Mouse (Mus musculus): ENCODE data around the gene Dennd4a. TPM values are rescaled to one million over a fixed set of nuclear protein-coding genes. Genes with fewer than 3 reads are reported as not detected.

Gene Dennd4a
- polyA plus RNA-seq, 1 experiment from 2014 or later = 4.4 TPM

- no peak for ATAC-seq
- H3K4me1 ChIP-seq (replicated peaks) = no peaks in the 10 kb centered on the region
- no peak overlapping the region for H3K27ac ChIP-seq
- H3K9ac ChIP-seq = no peak overlapping the region
- H3K9me3 ChIP-seq = no peaks in the 10 kb centered on the region
- no peak overlapping the region for H3K4me2 ChIP-seq (replicated peaks)
- 82% methylated on average over 4 of the region's 4 CpGs for WGBS
- no peak overlapping the region for H3K4me3 ChIP-seq (replicated peaks)
- H3K27me3 ChIP-seq (replicated peaks) = no peaks in the 10 kb centered on the region
- no peaks in the 10 kb centered on the region for H3K36me3 ChIP-seq
Measured at GRCm38 (mm10) chr9:64777441-64777987, 33.6 kb upstream of the Dennd4a start.

DNA sequence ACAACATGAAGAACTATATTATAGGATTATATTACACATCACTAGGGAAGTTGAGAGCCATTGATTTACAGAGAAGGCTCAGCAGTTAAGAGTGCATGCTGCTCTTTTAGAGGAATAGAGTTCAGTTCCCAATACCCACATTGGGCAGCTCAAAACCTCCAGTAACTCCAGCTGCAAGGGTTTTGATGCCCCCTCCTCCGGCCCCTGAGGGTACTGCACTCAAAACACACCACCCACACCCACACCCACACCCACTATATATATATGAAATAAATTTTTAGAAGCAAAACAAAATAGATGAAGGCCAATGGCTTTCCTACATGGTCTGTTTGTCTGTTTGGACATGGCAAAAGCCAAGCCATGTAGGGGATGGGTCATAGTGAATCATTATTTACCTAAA lies 33.0 kb upstream of the Dennd4a start:
- H3K4me2 ChIP-seq (replicated peaks) = no peak overlapping the region
- no peak overlapping the region for H3K9ac ChIP-seq
- WGBS = 88% methylated on average over 1 of the region's 1 CpGs
- no peak for ATAC-seq
- no peaks in the 10 kb centered on the region for H3K4me1 ChIP-seq (replicated peaks)
- no peak overlapping the region for H3K4me3 ChIP-seq (replicated peaks)
- H3K27ac ChIP-seq = no peak overlapping the region
- H3K9me3 ChIP-seq = no peaks in the 10 kb centered on the region
- H3K27me3 ChIP-seq (replicated peaks) = no peaks in the 10 kb centered on the region
- no peaks in the 10 kb centered on the region for H3K36me3 ChIP-seq

- Histone ChIP-seq H3K9ac (no peak overlapping the region), H3K4me1 (replicated peaks) (no peaks in the 10 kb centered on the region), H3K27me3 (replicated peaks) (no peaks in the 10 kb centered on the region), H3K36me3 (no peaks in the 10 kb centered on the region), H3K4me2 (replicated peaks) (no peak overlapping the region), H3K27ac (no peak overlapping the region), H3K4me3 (replicated peaks) (no peak overlapping the region), H3K9me3 (no peaks in the 10 kb centered on the region)
- no peak for ATAC-seq
- WGBS = 35% methylated on average over 7 of the region's 7 CpGs
Measured at GRCm38 (mm10) chr9:64779628-64780027, 31.5 kb upstream of the Dennd4a start.

DNA sequence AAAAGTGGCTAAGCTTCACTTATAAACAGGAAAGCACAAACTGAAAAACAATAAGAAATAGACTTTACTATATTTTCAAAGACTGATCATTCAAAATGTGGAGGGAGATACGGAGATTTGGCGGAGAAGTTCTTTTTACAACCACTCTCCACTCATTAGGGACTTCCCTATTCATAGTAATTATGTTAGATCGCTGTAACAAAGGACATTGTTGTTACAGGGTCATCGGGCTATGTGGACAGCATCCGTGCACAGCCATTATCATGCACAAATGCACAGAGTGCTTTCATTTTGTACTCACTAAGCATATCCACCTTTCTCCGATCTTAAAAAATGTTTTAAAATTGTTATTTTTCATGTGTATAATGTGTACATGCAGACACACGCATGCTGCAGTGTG lies 27.6 kb upstream of the Dennd4a start:
- no peak overlapping the region for H3K9ac ChIP-seq
- no peak overlapping the region for H3K27ac ChIP-seq
- no peaks in the 10 kb centered on the region for H3K36me3 ChIP-seq
- no peaks in the 10 kb centered on the region for H3K4me1 ChIP-seq (replicated peaks)
- no peak overlapping the region for H3K4me3 ChIP-seq (replicated peaks)
- no peaks in the 10 kb centered on the region for H3K9me3 ChIP-seq
- no peaks in the 10 kb centered on the region for H3K27me3 ChIP-seq (replicated peaks)
- ATAC-seq = no peak
- H3K4me2 ChIP-seq (replicated peaks) = no peak overlapping the region
- WGBS = 83% methylated on average over 7 of the region's 7 CpGs

GRCm38 (mm10) chr9:64784841-64785240 lies 26.3 kb upstream of the Dennd4a start:
- no peaks in the 10 kb centered on the region for H3K36me3 ChIP-seq
- H3K27me3 ChIP-seq (replicated peaks) = no peaks in the 10 kb centered on the region
- H3K9ac ChIP-seq = no peak overlapping the region
- no peak overlapping the region for H3K27ac ChIP-seq
- H3K4me1 ChIP-seq (replicated peaks) = no peaks in the 10 kb centered on the region
- no peaks in the 10 kb centered on the region for H3K9me3 ChIP-seq
- H3K4me3 ChIP-seq (replicated peaks) = no peak overlapping the region
- WGBS = 35% methylated on average over 4 of the region's 4 CpGs
- no peak overlapping the region for H3K4me2 ChIP-seq (replicated peaks)
- no peak for ATAC-seq

DNA sequence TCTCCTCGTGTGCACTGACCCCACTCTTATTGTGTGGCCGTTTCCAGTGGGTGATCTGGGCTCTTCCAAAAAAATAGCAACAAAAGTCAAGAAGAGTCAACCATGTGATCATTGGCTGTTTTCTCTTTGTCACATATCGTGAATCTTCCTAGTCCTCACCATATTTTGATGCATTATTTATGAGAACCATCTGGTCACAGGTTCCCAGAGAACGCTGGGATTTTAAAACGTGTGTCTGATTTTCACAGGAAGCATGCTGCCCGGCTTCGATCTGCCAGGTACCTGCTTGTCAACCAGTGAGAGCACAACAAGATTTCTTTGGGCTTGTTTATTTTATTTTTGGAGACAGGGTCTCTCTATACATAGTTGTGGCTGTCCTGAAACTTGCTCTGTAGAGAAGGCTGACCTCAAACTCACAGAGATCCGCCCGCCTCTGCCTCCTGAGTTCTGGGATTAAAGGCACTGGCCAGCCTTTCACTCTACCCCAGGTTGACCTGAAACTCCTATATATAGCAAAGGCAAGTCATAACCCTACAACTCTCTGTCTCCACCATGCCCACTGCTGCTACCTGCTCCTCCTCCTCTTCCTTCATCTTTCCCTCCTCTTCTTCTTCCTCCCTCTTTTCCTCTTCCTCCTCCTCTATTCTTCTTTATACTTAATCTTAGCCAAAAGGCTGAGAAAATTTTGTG lies 24.8 kb upstream of the Dennd4a start:
- no peak for ATAC-seq
- Histone ChIP-seq H3K4me3 (replicated peaks) (no peak overlapping the region), H3K4me1 (replicated peaks) (no peaks in the 10 kb centered on the region), H3K9me3 (no peaks in the 10 kb centered on the region), H3K9ac (no peak overlapping the region), H3K4me2 (replicated peaks) (no peak overlapping the region), H3K27ac (no peak overlapping the region), H3K36me3 (no peaks in the 10 kb centered on the region), H3K27me3 (replicated peaks) (no peaks in the 10 kb centered on the region)
- WGBS = 90% methylated on average over 9 of the region's 9 CpGs

DNA sequence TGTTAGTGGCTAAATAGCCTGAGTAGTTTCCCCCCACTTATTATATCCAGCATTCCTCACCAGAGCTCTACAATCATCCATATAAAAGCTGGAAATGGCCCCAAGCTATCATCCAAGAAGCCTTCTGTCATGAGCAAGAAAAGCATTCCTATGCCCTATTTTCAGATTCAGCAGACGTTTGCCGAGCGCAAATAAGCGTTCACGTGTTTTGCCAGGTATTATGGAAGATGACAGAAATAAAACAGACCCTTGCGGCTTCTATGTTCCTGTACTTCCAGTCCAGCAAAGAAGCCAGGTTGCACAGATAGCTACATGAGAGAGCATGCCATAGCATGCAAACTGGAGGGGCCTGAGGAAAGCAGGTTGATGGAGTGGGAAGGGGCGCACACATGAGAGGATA lies 23.1 kb upstream of the Dennd4a start:
- H3K36me3 ChIP-seq = no peaks in the 10 kb centered on the region
- ATAC-seq = no peak
- H3K9ac ChIP-seq = no peak overlapping the region
- no peaks in the 10 kb centered on the region for H3K9me3 ChIP-seq
- WGBS = 82% methylated on average over 7 of the region's 7 CpGs
- H3K27me3 ChIP-seq (replicated peaks) = no peaks in the 10 kb centered on the region
- no peak overlapping the region for H3K27ac ChIP-seq
- H3K4me2 ChIP-seq (replicated peaks) = no peak overlapping the region
- no peak overlapping the region for H3K4me3 ChIP-seq (replicated peaks)
- H3K4me1 ChIP-seq (replicated peaks) = no peaks in the 10 kb centered on the region

GRCm38 (mm10) chr9:64789341-64789761 lies 21.8 kb upstream of the Dennd4a start:
- Histone ChIP-seq H3K4me3 (replicated peaks) (no peak overlapping the region), H3K4me1 (replicated peaks) (no peaks in the 10 kb centered on the region), H3K4me2 (replicated peaks) (no peak overlapping the region), H3K36me3 (no peaks in the 10 kb centered on the region), H3K27me3 (replicated peaks) (no peaks in the 10 kb centered on the region), H3K9me3 (no peaks in the 10 kb centered on the region), H3K9ac (no peak overlapping the region), H3K27ac (no peak overlapping the region)
- WGBS = 62% methylated on average over 13 of the region's 13 CpGs
- no peak for ATAC-seq

DNA sequence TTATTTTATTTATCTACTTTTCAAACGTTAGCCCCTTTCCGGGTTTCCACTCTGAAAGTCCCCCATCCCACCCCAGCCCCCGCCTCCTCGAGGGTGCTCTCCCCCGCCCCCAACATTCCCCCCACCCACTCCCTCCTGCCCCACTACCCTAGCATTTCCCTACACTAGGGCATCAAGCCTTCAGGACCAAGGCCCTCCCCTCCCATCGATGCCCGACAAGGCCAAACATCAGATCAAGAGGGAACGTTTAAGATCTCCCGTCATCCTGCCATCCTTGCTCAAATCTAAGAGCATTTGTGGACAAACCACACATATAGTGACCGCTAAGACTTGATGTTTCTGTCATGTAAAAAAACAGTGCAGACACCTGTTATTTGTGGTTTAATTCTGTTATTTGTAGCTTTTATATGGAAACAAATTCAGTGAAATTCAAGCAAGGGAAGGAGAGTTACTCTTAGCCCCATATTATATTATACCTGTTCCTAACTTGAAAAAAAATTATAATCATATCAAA lies 21.2 kb upstream of the Dennd4a start:
- Histone ChIP-seq H3K36me3 (no peaks in the 10 kb centered on the region), H3K9me3 (no peaks in the 10 kb centered on the region), H3K9ac (no peak overlapping the region), H3K27ac (no peak overlapping the region), H3K27me3 (replicated peaks) (no peaks in the 10 kb centered on the region), H3K4me1 (replicated peaks) (no peaks in the 10 kb centered on the region), H3K4me2 (replicated peaks) (no peak overlapping the region), H3K4me3 (replicated peaks) (no peak overlapping the region)
- WGBS = 75% methylated on average over 10 of the region's 10 CpGs
- ATAC-seq = no peak

GRCm38 (mm10) chr9:64790673-64791660 lies 20.2 kb upstream of the Dennd4a start:
- H3K9ac ChIP-seq = no peak overlapping the region
- WGBS = 82% methylated on average over 7 of the region's 7 CpGs
- no peaks in the 10 kb centered on the region for H3K27me3 ChIP-seq (replicated peaks)
- no peak for ATAC-seq
- no peaks in the 10 kb centered on the region for H3K4me1 ChIP-seq (replicated peaks)
- no peak overlapping the region for H3K4me3 ChIP-seq (replicated peaks)
- no peaks in the 10 kb centered on the region for H3K9me3 ChIP-seq
- no peaks in the 10 kb centered on the region for H3K36me3 ChIP-seq
- no peak overlapping the region for H3K27ac ChIP-seq
- no peak overlapping the region for H3K4me2 ChIP-seq (replicated peaks)

DNA sequence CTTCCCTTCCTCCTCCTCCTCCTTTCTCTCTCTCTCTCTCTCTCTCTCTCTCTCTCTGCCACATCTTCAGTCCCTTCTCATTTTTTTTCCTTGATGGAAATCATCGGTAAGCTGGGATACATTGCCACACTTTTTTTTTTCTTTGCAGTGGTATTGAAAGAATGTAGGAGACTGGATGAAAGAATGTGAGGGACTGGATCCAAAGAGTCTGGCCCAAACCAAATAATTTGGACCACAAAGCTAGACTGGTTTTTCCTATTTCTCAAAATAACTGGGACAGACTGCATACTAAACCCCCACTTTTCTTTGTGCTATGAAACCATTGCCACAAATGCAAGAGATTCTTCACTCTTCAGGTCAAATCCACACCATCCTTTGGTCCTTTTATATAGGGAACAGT lies 19.5 kb upstream of the Dennd4a start:
- Histone ChIP-seq H3K36me3 (no peaks in the 10 kb centered on the region), H3K4me3 (replicated peaks) (no peak overlapping the region), H3K4me2 (replicated peaks) (no peak overlapping the region), H3K27me3 (replicated peaks) (no peaks in the 10 kb centered on the region), H3K9me3 (no peaks in the 10 kb centered on the region), H3K27ac (no peak overlapping the region), H3K9ac (no peak overlapping the region), H3K4me1 (replicated peaks) (no peaks in the 10 kb centered on the region)
- 36% methylated on average over 1 of the region's 1 CpGs for WGBS
- no peak for ATAC-seq
